Mouse (Mus musculus): Measurements from ENCODE around the gene Slc35e4.

DNA sequence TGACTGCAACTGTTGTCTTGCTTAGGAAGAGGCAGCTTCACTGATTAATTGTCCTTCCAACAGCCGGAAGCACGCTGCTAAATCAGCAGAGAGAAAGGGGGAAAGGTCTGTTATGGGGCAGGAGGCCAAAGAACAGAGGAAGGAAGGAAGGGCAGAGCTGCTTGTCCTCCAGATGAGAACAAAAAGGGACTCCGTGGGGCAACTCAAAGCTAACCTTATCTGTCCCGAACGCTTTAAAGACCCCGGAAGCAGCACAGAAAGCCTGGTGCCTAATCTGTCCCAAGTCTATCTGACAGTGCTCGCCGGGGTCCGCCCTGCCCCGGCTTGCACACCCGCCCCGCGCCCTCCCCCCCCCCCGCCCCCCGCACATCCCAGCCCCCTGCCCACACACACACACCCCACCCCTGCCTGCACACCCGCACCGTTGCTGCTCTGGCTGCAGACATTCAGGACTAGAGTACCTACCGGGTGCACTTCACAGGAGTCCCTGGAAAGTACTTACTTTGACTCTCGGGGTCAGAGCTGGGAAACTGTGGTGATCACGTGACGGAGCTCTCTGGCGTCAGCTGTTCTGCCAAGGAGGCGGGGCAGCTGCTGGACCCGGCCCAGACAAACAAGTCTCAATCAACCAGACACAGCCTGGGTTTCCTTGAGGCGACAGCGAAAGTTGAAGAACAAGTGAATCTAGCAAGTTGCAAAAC lies 17.2 kb upstream of the Slc35e4 start, which contains the start of gene Tcn2:
- no peak for TF ChIP-seq EP300 (IDR thresholded peaks at IDR 0.05; ENCODE audit: low read depth)
- no peak for TF ChIP-seq CTCF (IDR thresholded peaks at IDR 0.05; ENCODE audit: low read depth)

All from heart, postnatal 0 days (tissue).